Mouse (Mus musculus) regulatory T cell (primary cell): ENCODE measurements around the gene Ptger2.
"Not testable (repeated sequence)": the region's sequence is repeated elsewhere in the genome, so short reads cannot be mapped to it uniquely, and the experiment has no call there.

ENCODE experiments used
- in situ Hi-C: fragments of 300-600 bp; cut with MboI, MseI; formaldehyde crosslinking; loops from one replicate; pipeline ENCODE4 v1.15.1; 2025; ENCODE audit warnings: high pct_unique_total_duplicates

Gene Ptger2

DNA sequence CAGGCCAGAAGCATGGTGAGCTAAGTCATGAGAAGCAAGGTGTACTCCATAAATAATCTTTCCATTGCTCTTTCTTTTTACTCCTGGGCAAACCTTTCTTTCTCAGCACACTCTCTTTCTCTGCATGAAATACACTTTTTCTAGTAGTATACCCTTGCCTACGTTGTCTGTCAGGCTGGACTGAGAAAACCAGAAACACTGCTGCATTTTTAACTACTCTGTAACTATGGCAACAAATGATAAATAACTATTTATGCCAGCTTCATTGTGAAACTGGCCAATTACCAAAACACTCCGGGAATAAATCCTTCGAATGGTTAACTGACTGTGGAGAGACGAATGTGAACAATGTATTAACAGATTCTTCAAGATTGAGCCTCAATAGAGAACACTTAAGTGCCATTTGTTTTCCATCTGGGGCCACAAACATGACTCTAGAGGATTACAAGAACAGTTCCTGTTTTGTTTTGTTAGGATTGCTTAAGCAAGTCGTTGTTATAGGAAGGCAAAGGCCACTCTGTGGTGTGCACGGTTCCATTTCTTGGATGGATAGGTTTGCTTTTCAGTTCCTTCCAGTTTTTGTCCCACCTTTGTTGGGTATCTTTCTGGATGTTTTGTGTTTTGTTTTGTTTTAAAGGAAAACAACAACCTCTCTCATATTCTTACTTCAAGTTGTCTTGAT is at the start of gene Ptger2:
Ptger2 (plus strand) TSS at position 522 of the 682 bp plus-strand sequence.
- in situ Hi-C loops: loop anchor here (10.0 kb wide), 1 partner anchor 237 kb away; the partner anchor contains the start of gene Txndc16

- in situ Hi-C loops: loop anchor here (10.0 kb wide), 1 partner anchor 106 kb away; the partner anchor contains the start of gene Ptgdr
Observed at GRCm38 (mm10) chr14:44960746-44961145, 27.2 kb upstream of the Ptger2 start.

- in situ Hi-C loops: not testable (repeated sequence)
Observed at GRCm38 (mm10) chr14:44977278-44977677, 10.7 kb upstream of the Ptger2 start.

GRCm38 (mm10) chr14:44979887-44980286 is 8.1 kb upstream of the Ptger2 start:
- in situ Hi-C loops: loop anchor here (5.0 to 10.0 kb wide), 2 partner anchors 162 to 245 kb away; partner anchors contain the start of gene Txndc16

GRCm38 (mm10) chr14:44981490-44981889 is 6.5 kb upstream of the Ptger2 start:
- in situ Hi-C loops: loop anchor here (5.0 to 10.0 kb wide), 2 partner anchors 161 to 243 kb away; partner anchors contain the start of gene Txndc16

DNA sequence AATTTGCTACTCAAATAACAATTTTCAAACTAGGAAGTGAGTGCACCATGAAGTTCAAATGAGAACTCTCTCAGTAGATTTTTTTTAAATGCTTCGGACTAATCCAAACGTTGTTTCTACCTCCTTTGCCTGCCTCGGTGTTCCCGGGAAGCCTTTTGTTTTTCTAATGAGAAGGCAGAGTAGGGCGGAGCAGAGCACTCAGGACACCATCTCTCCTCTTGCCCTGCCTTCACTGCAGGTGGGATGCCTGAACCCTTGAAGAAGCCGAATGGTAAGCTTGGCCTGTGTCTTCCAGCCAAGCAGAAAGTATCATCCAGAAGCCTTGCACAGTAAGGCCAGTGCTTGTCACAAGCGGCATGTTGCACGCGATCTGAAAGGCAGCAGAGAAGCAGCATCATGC is 3.9 kb upstream of the Ptger2 start:
- in situ Hi-C loops: loop anchor here (5.0 to 10.0 kb wide), 2 partner anchors 158 to 241 kb away; partner anchors contain the start of gene Txndc16

GRCm38 (mm10) chr14:44986248-44986647 is 1.7 kb upstream of the Ptger2 start:
- in situ Hi-C loops: loop anchor here (10.0 kb wide), 1 partner anchor 239 kb away; the partner anchor contains the start of gene Txndc16

GRCm38 (mm10) chr14:44988456-44989016 is 541 bp downstream of the Ptger2 start:
- in situ Hi-C loops: loop anchor here (10.0 kb wide), 1 partner anchor 236 kb away; the partner anchor contains the start of gene Txndc16

DNA sequence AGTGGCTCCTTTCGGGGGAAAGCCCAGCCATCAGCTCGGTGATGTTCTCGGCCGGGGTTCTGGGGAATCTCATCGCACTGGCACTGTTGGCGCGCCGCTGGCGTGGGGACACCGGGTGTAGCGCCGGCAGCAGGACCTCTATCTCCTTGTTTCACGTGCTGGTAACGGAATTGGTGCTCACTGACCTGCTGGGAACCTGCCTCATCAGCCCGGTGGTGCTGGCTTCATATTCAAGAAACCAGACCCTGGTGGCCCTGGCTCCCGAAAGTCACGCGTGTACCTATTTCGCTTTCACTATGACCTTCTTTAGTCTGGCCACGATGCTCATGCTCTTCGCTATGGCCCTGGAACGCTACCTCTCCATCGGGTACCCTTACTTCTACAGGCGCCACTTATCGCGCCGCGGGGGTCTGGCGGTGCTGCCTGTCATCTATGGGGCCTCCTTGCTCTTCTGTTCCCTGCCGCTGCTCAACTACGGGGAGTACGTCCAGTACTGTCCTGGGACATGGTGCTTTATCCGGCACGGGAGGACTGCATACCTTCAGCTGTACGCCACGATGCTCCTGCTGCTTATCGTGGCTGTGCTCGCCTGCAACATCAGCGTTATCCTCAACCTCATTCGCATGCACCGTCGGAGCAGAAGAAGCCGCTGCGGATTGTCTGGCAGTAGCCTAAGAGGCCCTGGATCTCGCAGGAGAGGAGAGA is 1.2 kb downstream of the Ptger2 start:
- in situ Hi-C loops: loop anchor here (10.0 kb wide), 1 partner anchor 236 kb away; the partner anchor contains the start of gene Txndc16

DNA sequence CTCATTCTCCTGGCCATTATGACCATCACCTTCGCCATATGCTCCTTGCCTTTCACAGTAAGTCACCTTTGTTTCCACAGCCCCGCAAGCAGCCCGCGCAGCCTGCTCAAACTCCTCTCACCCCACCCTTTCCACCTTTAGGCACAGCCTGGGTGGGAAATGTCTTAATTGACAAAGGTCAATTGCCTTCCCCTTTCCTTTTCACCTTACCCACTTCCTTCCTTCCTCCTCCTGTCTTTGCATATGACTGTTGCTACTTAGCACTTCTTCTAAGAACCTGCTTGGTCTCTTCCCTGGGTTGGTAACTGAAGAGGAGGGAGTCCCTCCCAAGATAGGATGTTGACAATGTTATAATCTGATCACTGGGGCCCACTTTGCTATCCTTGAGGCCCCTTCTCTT is 1.8 kb downstream of the Ptger2 start:
- in situ Hi-C loops: loop anchor here (5.0 to 10.0 kb wide), 2 partner anchors 48 to 235 kb away; partner anchors contain the start of gene Txndc16

DNA sequence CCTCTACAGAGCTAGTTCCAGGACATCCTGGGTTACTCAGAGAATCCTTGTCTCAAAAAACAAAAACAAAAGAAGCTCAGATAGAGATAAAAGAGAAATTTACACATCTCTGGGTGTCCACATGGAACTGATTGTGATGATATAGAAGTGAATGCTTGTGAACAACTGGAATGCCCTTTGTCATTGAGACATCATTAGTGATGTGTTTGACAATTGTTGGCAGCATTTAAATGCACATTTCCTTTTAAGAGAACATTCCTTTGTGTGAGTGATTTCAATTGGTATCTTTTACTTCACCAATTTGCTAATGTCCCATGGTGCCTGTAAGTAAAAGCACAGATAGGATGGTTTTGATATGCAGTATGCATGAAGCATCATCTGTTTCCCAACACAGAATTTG is 6.3 kb downstream of the Ptger2 start:
- in situ Hi-C loops: loop anchor here (5.0 kb wide), 1 partner anchor 43 kb away; no protein-coding TSS in a partner anchor

DNA sequence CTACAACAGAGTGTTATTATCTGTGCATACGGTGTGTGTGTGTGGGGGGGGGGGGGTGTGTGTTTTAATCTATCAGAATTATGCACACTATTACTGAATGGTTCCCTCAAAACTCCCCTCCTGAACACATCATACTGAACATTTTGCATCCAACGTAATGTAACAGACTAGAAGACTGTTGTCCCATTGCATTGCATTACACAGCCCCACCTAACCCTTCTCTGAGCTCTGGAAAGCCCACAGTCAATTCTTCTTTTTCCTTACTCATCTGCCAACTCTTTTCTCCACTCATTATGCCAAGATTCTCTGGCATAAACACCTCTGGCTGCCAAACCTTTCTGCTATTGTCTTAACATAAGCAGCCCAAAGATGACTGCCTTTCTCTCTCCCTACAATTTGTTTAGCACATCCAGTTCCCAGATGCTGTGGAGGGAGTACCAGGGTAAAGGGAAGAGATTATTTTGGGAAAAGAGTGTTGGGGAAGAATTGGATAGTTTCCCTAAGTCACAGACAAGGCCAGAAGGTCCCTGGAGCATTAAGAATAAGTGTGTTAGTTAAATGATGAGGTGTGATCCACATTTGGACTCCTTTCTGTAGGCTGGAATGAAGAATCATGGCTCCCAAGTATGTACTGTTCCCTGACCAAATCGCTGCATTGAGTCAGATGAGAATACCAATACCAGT is 12.2 kb downstream of the Ptger2 start:
- in situ Hi-C loops: no loop called here

DNA sequence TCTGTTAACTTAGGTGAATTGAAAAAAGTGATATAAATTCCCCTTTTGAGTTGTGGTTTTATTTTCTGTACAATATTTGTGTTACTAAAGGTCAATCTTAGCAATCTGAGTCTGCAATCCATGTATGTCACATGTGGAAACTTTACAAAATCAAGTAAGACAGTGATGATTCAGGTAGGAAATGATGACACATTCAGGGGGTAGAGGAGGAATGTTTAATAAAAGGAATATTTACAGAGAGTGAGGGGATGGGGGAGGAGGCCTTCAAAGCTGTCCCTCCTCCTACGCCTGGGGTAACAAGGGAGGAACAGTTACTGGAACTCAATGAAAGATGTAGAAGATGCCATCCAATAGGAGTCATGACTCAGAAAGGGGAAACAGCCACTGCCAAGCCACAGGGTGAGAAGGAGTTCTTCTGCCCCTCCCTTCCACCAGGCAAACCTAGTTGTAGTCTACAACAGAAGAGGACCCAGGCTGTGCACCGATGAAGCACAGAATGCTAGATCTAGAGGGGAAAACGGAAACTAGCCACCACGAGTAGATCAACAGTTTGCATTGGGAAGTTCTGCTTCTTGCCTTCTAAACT is 17.8 kb downstream of the Ptger2 start:
- in situ Hi-C loops: loop anchor here (5.0 kb wide), 1 partner anchor 52 kb away; no protein-coding TSS in a partner anchor

GRCm38 (mm10) chr14:45009242-45009641 is 21.2 kb downstream of the Ptger2 start:
- in situ Hi-C loops: loop anchor here (5.0 kb wide), 1 partner anchor 48 kb away; no protein-coding TSS in a partner anchor

DNA sequence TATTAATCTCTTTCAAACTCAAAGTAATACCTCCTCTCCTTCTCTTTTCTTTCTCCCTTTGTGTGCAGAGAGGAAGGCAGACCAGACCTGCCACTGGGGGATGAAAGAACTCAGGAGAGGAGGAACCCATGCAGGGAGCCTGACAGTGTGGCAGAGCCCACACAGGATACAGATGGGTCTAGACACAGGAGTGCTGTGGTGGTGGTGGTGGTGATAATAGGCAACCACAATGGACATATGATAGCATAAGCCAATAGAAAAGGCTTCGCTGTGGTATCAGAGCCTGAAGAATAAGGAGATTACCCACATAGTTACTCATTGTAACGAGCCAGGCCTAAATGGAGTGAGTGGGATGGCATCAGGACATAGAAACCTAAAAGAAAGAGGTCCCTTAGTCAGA is 23.3 kb downstream of the Ptger2 start:
- in situ Hi-C loops: no loop called here

- in situ Hi-C loops: no loop called here
Observed at GRCm38 (mm10) chr14:45011671-45012070, 23.7 kb downstream of the Ptger2 start.

DNA sequence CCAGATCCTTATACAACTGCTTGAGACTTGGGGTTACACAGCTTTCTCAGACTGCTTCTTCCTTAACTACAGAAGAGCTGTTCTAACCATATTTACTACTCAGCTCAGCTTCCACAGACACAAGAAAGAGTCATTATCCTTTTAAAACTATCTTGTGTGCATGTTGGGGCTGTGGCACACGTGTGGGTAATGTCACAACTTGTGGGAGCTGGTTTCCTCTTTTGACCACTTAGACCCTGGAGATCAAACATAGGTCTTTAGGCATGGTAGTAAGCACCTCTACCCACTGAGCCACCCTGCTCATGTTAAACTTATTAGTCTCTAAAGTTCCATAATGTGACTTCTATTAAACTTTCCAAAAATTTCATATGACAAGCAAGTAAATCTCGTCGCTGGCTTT is 33.6 kb downstream of the Ptger2 start:
- in situ Hi-C loops: no loop called here

DNA sequence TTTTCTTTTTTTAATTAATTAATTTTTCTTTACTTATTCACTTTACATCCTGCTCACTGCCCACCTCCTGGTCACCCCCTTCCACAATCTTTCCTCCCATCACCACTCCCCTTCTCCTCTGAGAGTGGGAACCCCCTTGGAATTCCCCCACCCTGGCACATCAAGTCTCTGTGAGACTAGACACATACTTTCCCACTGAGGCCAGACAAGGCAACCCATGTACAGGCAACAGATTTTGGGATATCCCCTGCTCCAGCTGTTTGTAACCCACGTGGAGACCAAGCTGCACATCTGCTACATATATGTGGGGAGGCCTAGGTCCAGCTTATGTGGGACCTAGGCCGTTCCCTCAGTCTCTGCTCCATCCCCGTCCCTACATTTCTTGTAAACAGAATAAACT is 46.3 kb downstream of the Ptger2 start:
- in situ Hi-C loops: no loop called here

DNA sequence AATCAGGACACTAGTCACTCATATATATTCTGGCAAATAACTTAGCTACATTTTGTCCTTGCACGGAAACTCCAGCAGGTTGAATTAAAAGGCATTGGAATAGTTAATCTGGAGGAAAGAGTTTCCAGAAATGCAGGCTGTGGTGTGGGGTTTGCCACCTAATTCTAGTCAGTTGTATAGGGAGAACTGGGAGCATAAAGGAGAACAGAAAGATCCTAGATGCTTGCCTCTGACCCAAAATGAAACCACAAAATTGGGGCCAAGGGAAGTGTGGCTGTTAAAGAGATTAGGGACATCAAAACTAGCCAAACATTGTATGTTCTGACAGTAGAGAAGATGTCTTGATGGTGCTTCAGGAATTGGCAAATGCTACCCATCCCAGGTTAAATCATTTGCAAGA is 48.6 kb downstream of the Ptger2 start:
- in situ Hi-C loops: loop anchor here (5.0 kb wide), 1 partner anchor 44 kb away; no protein-coding TSS in a partner anchor

DNA sequence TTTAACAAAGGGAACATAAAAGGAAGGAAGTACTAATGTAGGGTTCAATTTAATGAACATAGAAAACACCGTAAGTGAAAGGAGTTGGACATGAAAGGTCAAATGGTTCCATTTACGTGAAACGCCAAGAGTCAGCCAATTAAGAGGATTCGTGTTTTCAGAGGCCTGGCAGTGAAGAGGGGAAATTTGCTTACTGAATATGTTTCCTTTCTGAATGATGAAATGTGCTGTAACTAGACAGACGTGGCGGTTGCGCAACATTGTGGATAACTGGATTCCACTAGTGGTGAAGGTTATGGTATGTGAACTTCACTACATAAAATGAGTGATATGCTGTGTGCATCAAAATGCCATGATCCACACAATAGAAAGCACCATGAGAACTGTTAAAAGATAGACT is 50.1 kb downstream of the Ptger2 start:
- in situ Hi-C loops: loop anchor here (5.0 kb wide), 1 partner anchor 46 kb away; no protein-coding TSS in a partner anchor
